Mouse (Mus musculus) liver, postnatal 0 days (tissue): Measurements from ENCODE around the gene Tmem33. TPM values are rescaled to one million over a fixed set of nuclear protein-coding genes. Genes with fewer than 3 reads are reported as not detected.

Source experiments
- ATAC-seq: fragments of 200-750 bp; cut with Nextera tagmentation; 2 replicates; pipeline ENCODE4 v1.8.0; 2017; ENCODE audit warnings: mild to moderate bottlenecking, moderate library complexity
- DNase-seq: peaks from one replicate; pipeline ENCODE4 v3.0.0-alpha.2; 2016
- H3K27ac ChIP-seq: fragments of 300-500 bp; sonication (generic); 2 replicates; pipeline ENCODE4 v1.5.1; 2014; ENCODE audit warnings: antibody characterized with exemption, moderate library complexity, mild to moderate bottlenecking, low read depth
- H3K27me3 ChIP-seq: fragments of 300-500 bp; sonication (generic); 2 replicates; pipeline ENCODE4 v1.6.1; 2014; ENCODE audit warnings: low read length, control low read depth, mixed read lengths; ENCODE audit not compliant: insufficient read depth
- H3K36me3 ChIP-seq: fragments of 300-500 bp; sonication (generic); replicated peaks from 2 replicates; pipeline ENCODE4 v1.6.1; 2014; ENCODE audit warnings: mild to moderate bottlenecking, control low read depth, low read length, moderate library complexity, mixed read lengths; ENCODE audit not compliant: insufficient read depth
- H3K4me1 ChIP-seq: fragments of 300-500 bp; sonication (generic); 2 replicates; pipeline ENCODE4 v1.6.1; 2014; ENCODE audit warnings: antibody characterized with exemption, mild to moderate bottlenecking, control low read depth; ENCODE audit not compliant: insufficient read depth
- H3K4me2 ChIP-seq: fragments of 300-500 bp; sonication (generic); 2 replicates; pipeline ENCODE4 v1.6.1; 2014; ENCODE audit warnings: low read depth, mild to moderate bottlenecking, low read length, moderate library complexity, mixed read lengths
- H3K4me3 ChIP-seq: fragments of 300-500 bp; sonication (generic); 2 replicates; pipeline ENCODE4 v1.5.1; 2014; ENCODE audit warnings: low read depth, low read length
- H3K9ac ChIP-seq: fragments of 300-500 bp; sonication (generic); replicated peaks from 2 replicates; pipeline ENCODE4 v1.6.1; 2014; ENCODE audit warnings: mild to moderate bottlenecking, moderate library complexity
- H3K9me3 ChIP-seq: fragments of 300-500 bp; sonication (generic); 2 replicates; pipeline ENCODE4 v1.6.1; 2016; ENCODE audit warnings: mild to moderate bottlenecking, control low read depth, low read length, mixed read lengths
- CTCF ChIP-seq: sonication (generic); IDR thresholded peaks from 2 replicates; pipeline ENCODE4 v1.5.1; 2016; ENCODE audit warnings: antibody characterized with exemption, low read depth
- EP300 ChIP-seq: IDR thresholded peaks from 2 replicates; pipeline ENCODE4 v1.6.1; 2016; ENCODE audit warnings: antibody characterized with exemption, low read depth, mild to moderate bottlenecking
- WGBS: fragments of 180-500 bp; shearing (Covaris S2); extraction: QIAGEN DNeasy Blood & Tissue Kit; methylation state at CpG from one replicate; pipeline ENCODE4 v1.1.7; 2014; ENCODE audit not compliant: insufficient replicate concordance; 5-methylcytosine and 5-hydroxymethylcytosine counted together
- polyA plus RNA-seq: library from polyadenylated mRNA; unstranded; fragments of >200 nt; fragmentation: Nextera tagmentation; extraction: Ambion mirVana; gene quantifications from 2 replicates; pipeline ENCODE4 v1.2.1, GENCODE M21; 2015

Gene Tmem33
- polyA plus RNA-seq, 1 experiment from 2014 or later = 86.4 TPM

GRCm38 (mm10) chr5:67234682-67235081 is 25.7 kb upstream of the Tmem33 start:
- WGBS = 57% methylated on average over 4 of the region's 4 CpGs

GRCm38 (mm10) chr5:67235462-67235861 is 24.9 kb upstream of the Tmem33 start:
- no peak for TF ChIP-seq EP300
- no peak for TF ChIP-seq CTCF
- 46% methylated on average over 3 of the region's 3 CpGs for WGBS
- Histone ChIP-seq H3K4me2 (no peak overlapping the region), H3K9me3 (no peaks in the 10 kb centered on the region), H3K27ac (no peak overlapping the region), H3K27me3 (peaks cover 45% of the 10 kb centered on the region), H3K4me3 (no peak overlapping the region), H3K4me1 (peaks cover 5% of the 10 kb centered on the region; the same call in 1 of the 2 replicates), H3K36me3 (no peaks in the 10 kb centered on the region), H3K9ac (no peak overlapping the region)
- DNase-seq (no peak), ATAC-seq (no peak)

More at GRCm38 (mm10) chr5:67234682-67235081, 25.7 kb upstream of the Tmem33 start:
- no peaks in the 10 kb centered on the region for H3K36me3 ChIP-seq
- TF ChIP-seq EP300 (no peak), CTCF (no peak)
- ATAC-seq (no peak), DNase-seq (no peak)
- no peaks in the 10 kb centered on the region for H3K9me3 ChIP-seq
- H3K27me3 ChIP-seq = peaks cover 53% of the 10 kb centered on the region
- no peak overlapping the region for H3K9ac ChIP-seq
- H3K4me1 ChIP-seq = peaks cover 5% of the 10 kb centered on the region; the same call in 1 of the 2 replicates
- no peak overlapping the region for H3K27ac ChIP-seq
- no peak overlapping the region for H3K4me2 ChIP-seq
- no peak overlapping the region for H3K4me3 ChIP-seq

GRCm38 (mm10) chr5:67236601-67237000 is 23.8 kb upstream of the Tmem33 start:
- H3K27ac ChIP-seq = no peak overlapping the region
- WGBS = 77% methylated on average over 3 of the region's 3 CpGs
- H3K9ac ChIP-seq = no peak overlapping the region
- ATAC-seq (no peak), DNase-seq (no peak)
- H3K4me2 ChIP-seq = no peak overlapping the region
- H3K4me1 ChIP-seq = no peaks in the 10 kb centered on the region
- H3K9me3 ChIP-seq = no peaks in the 10 kb centered on the region
- H3K27me3 ChIP-seq = peaks cover 34% of the 10 kb centered on the region
- H3K4me3 ChIP-seq = no peak overlapping the region
- no peak for TF ChIP-seq EP300
- TF ChIP-seq CTCF = no peak
- no peaks in the 10 kb centered on the region for H3K36me3 ChIP-seq

GRCm38 (mm10) chr5:67238303-67238702 is 22.1 kb upstream of the Tmem33 start:
- no peak overlapping the region for H3K4me3 ChIP-seq
- ATAC-seq (no peak), DNase-seq (no peak)
- H3K27me3 ChIP-seq = peaks cover 17% of the 10 kb centered on the region; the same call in 1 of the 2 replicates
- H3K4me2 ChIP-seq = no peak overlapping the region
- TF ChIP-seq EP300 = no peak
- TF ChIP-seq CTCF = peak; percentile 48
- no peaks in the 10 kb centered on the region for H3K4me1 ChIP-seq
- H3K36me3 ChIP-seq = no peaks in the 10 kb centered on the region
- no peak overlapping the region for H3K9ac ChIP-seq
- no peaks in the 10 kb centered on the region for H3K9me3 ChIP-seq
- no peak overlapping the region for H3K27ac ChIP-seq
- 8% methylated on average over 1 of the region's 1 CpGs for WGBS

- TF ChIP-seq EP300 (no peak), CTCF (no peak)
- Histone ChIP-seq H3K9ac (no peak overlapping the region), H3K4me3 (no peak overlapping the region), H3K4me2 (no peak overlapping the region), H3K36me3 (no peaks in the 10 kb centered on the region), H3K4me1 (no peaks in the 10 kb centered on the region), H3K27me3 (0 out of 2 replicates have a peak, but pooled peaks cover 5% of the 10 kb centered on the region), H3K27ac (no peak overlapping the region), H3K9me3 (no peaks in the 10 kb centered on the region)
- no peak for DNase-seq
- no peak for ATAC-seq
- WGBS = 69% methylated on average over 6 of the region's 6 CpGs
Measured at GRCm38 (mm10) chr5:67241713-67242112, 18.7 kb upstream of the Tmem33 start.

GRCm38 (mm10) chr5:67243231-67243630 is 17.1 kb upstream of the Tmem33 start:
- Histone ChIP-seq H3K4me1 (no peaks in the 10 kb centered on the region), H3K27ac (no peak overlapping the region), H3K36me3 (no peaks in the 10 kb centered on the region), H3K9me3 (no peaks in the 10 kb centered on the region), H3K4me2 (no peak overlapping the region), H3K27me3 (0 out of 2 replicates have a peak, but pooled peaks cover 5% of the 10 kb centered on the region), H3K9ac (no peak overlapping the region), H3K4me3 (no peak overlapping the region)
- DNase-seq (no peak), ATAC-seq (no peak)
- WGBS = 86% methylated on average over 5 of the region's 5 CpGs
- no peak for TF ChIP-seq EP300
- TF ChIP-seq CTCF = no peak

GRCm38 (mm10) chr5:67252261-67252660 is 8.1 kb upstream of the Tmem33 start:
- TF ChIP-seq CTCF = no peak
- no peak for TF ChIP-seq EP300
- DNase-seq (no peak), ATAC-seq (no peak)
- Histone ChIP-seq H3K9me3 (no peaks in the 10 kb centered on the region), H3K9ac (no peak overlapping the region), H3K4me2 (no peak overlapping the region), H3K27me3 (no peaks in the 10 kb centered on the region), H3K4me3 (no peak overlapping the region), H3K36me3 (no peaks in the 10 kb centered on the region), H3K27ac (no peak overlapping the region), H3K4me1 (no peaks in the 10 kb centered on the region)
- 74% methylated on average over 4 of the region's 4 CpGs for WGBS
